Mouse (Mus musculus): ENCODE results near the gene Prss30. TPM values are rescaled to one million over a fixed set of nuclear protein-coding genes. Genes with fewer than 3 reads are reported as not detected.

Prss30 gene
- polyA plus RNA-seq, 1 experiment from 2014 or later = not detected

DNA sequence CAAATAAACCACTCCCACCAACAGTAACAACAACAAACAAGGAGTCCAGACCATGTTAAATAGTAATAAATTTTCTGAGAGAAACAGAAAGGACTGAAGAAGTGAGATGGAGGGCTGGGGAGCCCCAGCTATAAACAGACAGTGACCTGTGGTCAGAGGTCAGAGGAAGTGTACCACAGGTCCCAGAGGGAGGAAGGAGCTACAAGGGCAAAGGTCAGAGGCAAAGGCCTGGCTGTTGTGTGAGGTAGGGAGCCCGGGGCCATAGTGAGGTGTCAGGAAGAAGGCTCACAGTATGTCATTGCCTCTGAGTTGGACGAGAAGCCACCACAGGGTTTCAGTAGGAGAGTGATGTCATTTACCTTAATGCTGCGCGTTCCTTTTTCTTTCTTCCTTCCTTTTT lies 2.5 kb upstream of the Prss30 start:
- H3K27ac ChIP-seq = no peak overlapping the region
- WGBS = 45% methylated on average over 4 of the region's 4 CpGs
- no peak for ATAC-seq (ENCODE audit: insufficient number of reproducible peaks, insufficient read depth, low FRiP score, low TSS enrichment, low read depth)
- no peaks in the 10 kb centered on the region for H3K9me3 ChIP-seq
- no peak overlapping the region for H3K9ac ChIP-seq (replicated peaks)
- H3K4me2 ChIP-seq = no peak overlapping the region
- no peak overlapping the region for H3K4me3 ChIP-seq (replicated peaks)
- no peaks in the 10 kb centered on the region for H3K4me1 ChIP-seq (replicated peaks)
- H3K27me3 ChIP-seq = no peaks in the 10 kb centered on the region
- no peaks in the 10 kb centered on the region for H3K36me3 ChIP-seq

DNA sequence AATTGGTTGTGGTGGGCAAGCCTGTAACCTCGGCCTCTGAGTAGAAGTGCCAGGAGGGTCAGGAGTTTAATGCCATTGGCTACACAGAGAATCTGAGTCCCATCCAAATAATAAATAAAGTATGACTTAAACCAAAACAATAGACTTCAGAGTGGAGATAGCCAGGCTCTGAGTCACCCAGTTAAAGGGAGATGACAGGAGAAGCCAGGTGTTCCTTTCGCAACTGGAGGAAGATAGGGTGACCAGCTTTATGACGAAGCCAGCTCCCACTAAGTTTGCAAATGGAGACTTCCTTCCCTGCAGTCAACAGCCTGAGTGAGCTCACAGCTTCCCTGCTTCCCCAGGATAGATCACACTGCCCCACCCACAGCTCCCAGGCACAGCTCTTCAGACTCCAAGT lies 895 bp downstream of the Prss30 start:
- no peaks in the 10 kb centered on the region for H3K27me3 ChIP-seq
- ATAC-seq (ENCODE audit: insufficient number of reproducible peaks, insufficient read depth, low FRiP score, low TSS enrichment, low read depth) = no peak
- H3K4me2 ChIP-seq = no peak overlapping the region
- no peak overlapping the region for H3K9ac ChIP-seq (replicated peaks)
- no peaks in the 10 kb centered on the region for H3K36me3 ChIP-seq
- no peaks in the 10 kb centered on the region for H3K4me1 ChIP-seq (replicated peaks)
- H3K9me3 ChIP-seq = no peaks in the 10 kb centered on the region
- no peak overlapping the region for H3K27ac ChIP-seq
- WGBS = 66% methylated on average over 3 of the region's 3 CpGs
- no peak overlapping the region for H3K4me3 ChIP-seq (replicated peaks)

DNA sequence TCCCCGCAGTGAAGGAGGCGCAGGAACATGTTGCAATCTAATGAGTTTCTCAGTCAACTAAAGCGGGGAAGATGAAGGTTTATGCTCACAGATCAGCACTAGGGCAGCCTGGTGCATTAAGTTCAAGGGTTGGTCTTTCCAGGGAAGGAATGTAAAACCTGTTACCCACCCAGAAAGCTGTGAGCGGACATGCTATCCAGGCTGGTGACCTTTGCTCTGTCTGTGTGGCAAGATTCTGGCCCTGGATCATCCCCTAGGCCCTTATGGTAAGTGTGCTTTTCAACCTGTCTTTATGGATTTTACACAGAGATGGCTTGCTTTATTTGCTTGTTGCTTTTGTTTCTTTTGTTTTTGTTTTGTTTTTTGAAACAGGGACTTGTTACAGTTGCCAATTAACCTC lies 3.7 kb downstream of the Prss30 start:
- H3K9me3 ChIP-seq = no peaks in the 10 kb centered on the region
- H3K9ac ChIP-seq (replicated peaks) = no peak overlapping the region
- no peaks in the 10 kb centered on the region for H3K4me1 ChIP-seq (replicated peaks)
- WGBS = 87% methylated on average over 4 of the region's 4 CpGs
- no peaks in the 10 kb centered on the region for H3K27me3 ChIP-seq
- no peak overlapping the region for H3K27ac ChIP-seq
- H3K4me2 ChIP-seq = no peak overlapping the region
- no peaks in the 10 kb centered on the region for H3K36me3 ChIP-seq
- H3K4me3 ChIP-seq (replicated peaks) = no peak overlapping the region
- no peak for ATAC-seq (ENCODE audit: insufficient number of reproducible peaks, insufficient read depth, low FRiP score, low TSS enrichment, low read depth)

DNA sequence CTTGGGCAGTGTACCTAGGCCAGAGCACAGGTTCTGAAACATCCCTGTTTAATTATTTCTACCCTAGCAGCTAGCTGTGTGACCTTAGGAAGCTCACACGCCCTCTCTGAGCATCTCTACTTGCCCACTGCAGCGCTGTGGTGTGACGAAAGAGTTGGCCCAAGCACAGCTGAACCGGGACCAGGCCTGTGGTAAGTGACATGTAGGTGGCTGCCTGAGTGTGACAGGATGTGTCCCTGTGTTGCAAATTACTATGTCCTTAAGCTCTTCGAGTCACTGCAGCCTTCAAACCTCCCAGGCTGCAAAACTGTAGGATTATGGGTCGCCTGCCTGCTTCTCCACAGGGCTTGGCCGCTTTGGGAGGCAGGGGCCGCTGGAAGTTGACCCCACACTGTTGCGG lies 9.1 kb downstream of the Prss30 start:
- H3K4me2 ChIP-seq = no peak overlapping the region
- no peaks in the 10 kb centered on the region for H3K9me3 ChIP-seq
- ATAC-seq (ENCODE audit: insufficient number of reproducible peaks, insufficient read depth, low FRiP score, low TSS enrichment, low read depth) = no peak
- no peak overlapping the region for H3K9ac ChIP-seq (replicated peaks)
- H3K4me1 ChIP-seq (replicated peaks) = no peaks in the 10 kb centered on the region
- no peaks in the 10 kb centered on the region for H3K36me3 ChIP-seq
- H3K27me3 ChIP-seq = no peaks in the 10 kb centered on the region
- no peak overlapping the region for H3K4me3 ChIP-seq (replicated peaks)
- H3K27ac ChIP-seq = no peak overlapping the region
- 87% methylated on average over 9 of the region's 9 CpGs for WGBS

DNA sequence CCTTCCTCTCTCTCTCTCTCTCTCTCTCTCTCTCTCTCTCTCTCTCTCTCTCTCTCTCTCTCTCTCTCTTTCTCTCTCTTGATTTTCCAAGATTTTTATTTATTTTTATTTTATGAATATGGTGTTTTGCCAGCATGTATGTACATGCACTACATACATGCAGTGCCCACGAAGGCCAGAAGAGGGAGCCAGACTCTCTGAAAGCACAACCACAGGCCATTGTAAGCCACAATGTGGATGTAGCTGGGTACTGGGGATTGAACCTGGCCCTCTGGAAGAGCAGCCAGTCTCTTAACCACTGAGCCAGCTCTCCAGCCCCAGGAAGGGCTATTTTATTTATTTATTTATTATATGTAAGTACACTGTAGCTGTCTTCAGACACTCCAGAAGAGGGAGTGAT lies 11.1 kb downstream of the Prss30 start:
- Histone ChIP-seq H3K27ac (no peak overlapping the region), H3K4me2 (no peak overlapping the region), H3K36me3 (no peaks in the 10 kb centered on the region), H3K9me3 (no peaks in the 10 kb centered on the region), H3K4me1 (replicated peaks) (no peaks in the 10 kb centered on the region), H3K27me3 (no peaks in the 10 kb centered on the region), H3K9ac (replicated peaks) (no peak overlapping the region), H3K4me3 (replicated peaks) (no peak overlapping the region)
- ATAC-seq (ENCODE audit: insufficient number of reproducible peaks, insufficient read depth, low FRiP score, low TSS enrichment, low read depth) = no peak
- WGBS = 0% methylated on average over 1 of the region's 1 CpGs

DNA sequence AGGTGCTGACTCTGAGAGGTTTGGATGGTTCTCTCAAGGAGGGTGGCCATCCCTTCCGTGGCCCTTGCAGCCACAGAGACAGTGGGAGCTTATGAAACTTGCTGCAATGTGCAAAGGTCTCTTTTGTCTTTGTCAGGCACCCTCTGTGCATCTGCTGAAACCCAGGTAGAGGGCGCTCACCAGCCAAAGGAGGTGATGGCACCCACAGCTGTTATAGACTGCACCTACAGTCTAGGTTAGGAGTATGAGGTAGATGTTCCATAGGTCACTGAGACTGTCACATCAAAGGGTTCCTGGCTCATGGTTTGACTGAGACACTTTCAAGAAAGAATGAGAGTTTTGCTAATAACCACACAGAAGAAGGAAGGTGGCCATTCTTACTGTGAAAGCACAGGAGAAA lies 11.6 kb downstream of the Prss30 start:
- H3K27ac ChIP-seq = no peak overlapping the region
- no peaks in the 10 kb centered on the region for H3K27me3 ChIP-seq
- H3K4me1 ChIP-seq (replicated peaks) = no peaks in the 10 kb centered on the region
- H3K4me2 ChIP-seq = no peak overlapping the region
- no peak overlapping the region for H3K4me3 ChIP-seq (replicated peaks)
- no peak for ATAC-seq (ENCODE audit: insufficient number of reproducible peaks, insufficient read depth, low FRiP score, low TSS enrichment, low read depth)
- no peak overlapping the region for H3K9ac ChIP-seq (replicated peaks)
- no peaks in the 10 kb centered on the region for H3K36me3 ChIP-seq
- H3K9me3 ChIP-seq = no peaks in the 10 kb centered on the region
- WGBS = 59% methylated on average over 2 of the region's 2 CpGs

DNA sequence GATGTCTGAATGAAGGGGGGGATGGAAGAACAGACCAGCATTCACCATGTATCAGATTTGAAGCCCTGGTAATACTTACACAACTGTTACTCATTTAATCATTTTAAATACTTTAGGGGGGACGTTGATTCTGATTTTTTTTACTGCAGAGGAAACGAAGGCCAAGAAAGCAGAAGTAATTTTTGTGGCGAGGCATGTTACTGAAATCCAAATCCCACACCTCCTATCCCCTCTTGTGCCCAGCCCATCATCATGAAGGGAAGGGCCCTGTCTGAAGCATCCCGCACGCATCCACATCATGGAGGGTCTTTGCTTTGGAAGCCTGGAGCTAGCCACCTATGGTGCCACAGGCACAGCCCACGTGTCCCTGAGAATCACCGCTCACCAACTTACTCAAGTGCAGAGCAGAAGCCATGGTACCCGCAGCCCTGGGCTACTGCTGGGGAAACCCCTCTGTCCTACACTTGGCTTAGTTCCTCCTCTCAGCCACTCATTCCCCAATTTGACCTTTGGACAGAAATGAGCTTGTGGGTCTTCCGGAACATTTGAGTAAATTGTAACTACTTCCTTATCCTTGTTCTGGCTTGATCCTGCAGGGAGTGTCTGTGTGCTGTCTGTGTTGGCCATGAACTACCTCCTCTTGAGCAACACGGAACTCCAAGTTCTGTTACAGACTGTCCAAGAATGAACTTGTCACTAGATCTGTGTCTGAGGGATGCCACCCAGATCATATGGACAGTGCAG lies 13.5 kb downstream of the Prss30 start:
- no peaks in the 10 kb centered on the region for H3K36me3 ChIP-seq
- H3K27me3 ChIP-seq = no peaks in the 10 kb centered on the region
- no peaks in the 10 kb centered on the region for H3K4me1 ChIP-seq (replicated peaks)
- H3K9ac ChIP-seq (replicated peaks) = no peak overlapping the region
- ATAC-seq (ENCODE audit: insufficient number of reproducible peaks, insufficient read depth, low FRiP score, low TSS enrichment, low read depth) = no peak
- H3K27ac ChIP-seq = no peak overlapping the region
- no peaks in the 10 kb centered on the region for H3K9me3 ChIP-seq
- no peak overlapping the region for H3K4me2 ChIP-seq
- no peak overlapping the region for H3K4me3 ChIP-seq (replicated peaks)
- WGBS = 81% methylated on average over 10 of the region's 10 CpGs

DNA sequence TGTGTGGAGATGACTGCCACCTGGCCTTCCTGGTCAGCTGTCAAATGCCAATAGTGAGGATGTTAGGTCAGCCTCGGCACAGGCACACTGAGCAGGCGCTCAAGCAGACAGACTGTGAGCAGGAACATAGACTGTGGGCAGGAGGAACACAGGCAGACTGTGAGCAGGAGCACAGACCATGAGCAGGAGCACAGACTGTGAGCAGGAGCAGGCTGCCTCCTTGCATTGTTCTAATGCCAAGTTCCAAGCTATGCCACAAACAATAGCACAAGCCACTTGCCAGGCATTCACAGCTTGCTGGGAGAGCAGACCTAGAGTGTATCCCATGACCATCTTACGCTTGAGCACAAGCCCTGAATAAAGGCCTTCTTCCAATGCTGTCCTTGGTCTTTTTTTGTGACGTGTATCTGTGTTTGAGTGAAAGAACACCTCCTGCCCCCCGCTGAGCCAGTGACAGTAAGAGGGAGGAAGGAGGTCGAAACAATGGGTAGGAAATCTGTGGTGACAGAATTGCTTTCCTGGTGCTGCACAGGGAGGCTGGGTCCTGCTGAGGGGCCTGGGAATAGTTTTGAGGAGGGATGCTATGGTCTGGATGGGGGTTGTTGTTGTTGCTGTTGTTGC lies 14.5 kb downstream of the Prss30 start:
- Histone ChIP-seq H3K4me1 (replicated peaks) (no peaks in the 10 kb centered on the region), H3K36me3 (no peaks in the 10 kb centered on the region), H3K27me3 (no peaks in the 10 kb centered on the region), H3K4me2 (no peak overlapping the region), H3K9me3 (no peaks in the 10 kb centered on the region), H3K27ac (no peak overlapping the region), H3K4me3 (replicated peaks) (no peak overlapping the region), H3K9ac (replicated peaks) (no peak overlapping the region)
- ATAC-seq (ENCODE audit: insufficient number of reproducible peaks, insufficient read depth, low FRiP score, low TSS enrichment, low read depth) = no peak
- WGBS = 49% methylated on average over 6 of the region's 6 CpGs

DNA sequence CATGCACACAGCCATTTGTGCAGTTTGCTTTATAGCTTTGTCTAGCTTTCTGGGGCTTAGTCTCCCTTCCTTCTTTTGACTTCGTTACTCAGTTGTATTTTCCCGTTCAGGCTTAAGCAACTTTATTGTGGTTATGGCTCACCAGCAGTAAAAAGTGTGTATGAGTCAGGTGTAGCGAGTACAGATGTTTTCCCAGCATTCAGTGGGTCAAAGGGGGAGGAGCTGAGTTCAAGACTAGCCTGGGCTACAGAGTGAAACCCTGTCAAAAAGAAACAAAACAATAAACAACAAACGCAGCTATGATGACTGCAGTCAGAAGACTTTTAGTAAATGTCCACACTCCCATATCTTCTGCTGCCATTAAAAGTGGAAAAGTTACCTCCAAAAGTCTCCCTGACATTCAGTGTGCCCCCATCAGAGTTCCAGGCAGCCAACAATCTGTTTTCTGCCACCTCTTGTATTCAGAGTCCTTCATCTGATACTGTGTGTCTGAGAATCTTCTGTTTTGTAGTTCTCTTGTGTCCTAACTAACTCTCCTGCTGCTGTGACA lies 18.7 kb downstream of the Prss30 start:
- Histone ChIP-seq H3K4me1 (replicated peaks) (no peaks in the 10 kb centered on the region), H3K27me3 (no peaks in the 10 kb centered on the region), H3K36me3 (no peaks in the 10 kb centered on the region), H3K27ac (no peak overlapping the region), H3K4me3 (replicated peaks) (no peak overlapping the region), H3K9ac (replicated peaks) (no peak overlapping the region), H3K9me3 (no peaks in the 10 kb centered on the region), H3K4me2 (no peak overlapping the region)
- 66% methylated on average over 4 of the region's 4 CpGs for WGBS
- no peak for ATAC-seq (ENCODE audit: insufficient number of reproducible peaks, insufficient read depth, low FRiP score, low TSS enrichment, low read depth)

DNA sequence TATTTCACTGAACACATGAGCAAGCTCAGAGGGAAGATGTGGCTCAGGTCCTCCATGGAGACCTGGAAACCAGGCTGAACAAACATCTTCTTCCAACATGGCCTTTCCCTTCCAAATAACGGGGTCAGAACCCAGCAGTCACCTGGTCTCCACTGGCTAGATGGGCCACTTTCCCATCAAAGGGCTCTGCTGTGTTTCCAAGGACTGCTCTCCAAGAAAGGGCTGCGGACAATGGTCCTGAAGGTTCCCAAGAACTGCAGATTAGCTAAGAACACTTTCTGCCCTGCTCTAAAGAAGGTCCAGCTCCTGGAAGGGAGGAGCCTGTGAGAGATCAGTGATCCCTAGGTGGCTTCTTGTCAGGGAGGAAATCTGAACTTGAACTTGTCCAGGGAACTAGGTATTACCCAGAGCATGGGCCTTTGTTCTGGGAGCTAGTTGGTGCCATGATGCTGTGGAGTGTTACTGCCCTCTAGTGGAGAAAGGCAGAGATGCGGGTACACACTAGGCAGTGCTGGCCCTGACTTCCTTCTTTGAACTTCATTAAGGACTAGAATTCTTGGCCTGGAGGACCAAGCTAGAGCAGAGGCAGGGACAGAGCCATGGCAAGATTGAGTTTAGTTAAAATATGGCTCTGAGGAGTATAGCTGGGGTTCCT lies 20.2 kb downstream of the Prss30 start:
- H3K4me3 ChIP-seq (replicated peaks) = no peak overlapping the region
- WGBS = 40% methylated on average over 3 of the region's 3 CpGs
- H3K36me3 ChIP-seq = no peaks in the 10 kb centered on the region
- H3K27ac ChIP-seq = peak overlapping the region; percentile 5; the same call in 1 of the 2 replicates
- H3K27me3 ChIP-seq = no peaks in the 10 kb centered on the region
- peak; percentile 91 for ATAC-seq (ENCODE audit: insufficient number of reproducible peaks, insufficient read depth, low FRiP score, low TSS enrichment, low read depth)
- no peaks in the 10 kb centered on the region for H3K9me3 ChIP-seq
- H3K9ac ChIP-seq (replicated peaks) = no peak overlapping the region
- H3K4me2 ChIP-seq = no peak overlapping the region
- no peaks in the 10 kb centered on the region for H3K4me1 ChIP-seq (replicated peaks)

DNA sequence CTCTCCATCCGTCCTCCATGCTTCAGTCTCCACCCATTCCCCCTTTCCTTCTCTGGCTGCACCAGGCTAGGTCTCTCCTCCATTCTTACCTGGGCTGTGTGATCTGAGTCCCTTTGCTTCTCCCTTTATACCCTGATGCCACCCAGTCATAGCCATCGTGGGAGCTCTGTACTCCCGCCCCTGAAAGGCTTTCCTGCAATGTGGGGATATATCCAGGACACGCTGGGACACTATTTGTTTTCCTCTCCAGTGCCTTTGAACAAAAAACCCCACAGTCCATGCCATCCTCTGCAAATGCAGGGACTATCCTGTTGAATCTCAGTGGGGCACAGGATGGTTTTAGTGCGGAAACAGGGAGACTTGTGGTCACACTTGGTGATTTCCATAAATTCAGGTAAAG lies 25.2 kb downstream of the Prss30 start, which contains the start of gene Sbpl:
Gene Sbpl (minus strand): TSS at position 101 of the 400 bp plus-strand sequence.
- no peak within 1 kb of the TSS for H3K4me3 ChIP-seq (replicated peaks)
- H3K4me1 ChIP-seq (replicated peaks) = no peaks in the 10 kb centered on the region
- no peak within 1 kb of the TSS for H3K4me2 ChIP-seq
- H3K27me3 ChIP-seq = no peaks in the 10 kb centered on the region
- no peak within 1 kb of the TSS for H3K9ac ChIP-seq (replicated peaks)
- no peak for ATAC-seq (ENCODE audit: insufficient number of reproducible peaks, insufficient read depth, low FRiP score, low TSS enrichment, low read depth)
- 76% methylated on average over 5 of the region's 5 CpGs for WGBS
- H3K36me3 ChIP-seq = no peaks in the 10 kb centered on the region
- H3K9me3 ChIP-seq = no peaks in the 10 kb centered on the region
- H3K27ac ChIP-seq = no peak within 1 kb of the TSS

All from limb, embryonic 12.5 days (tissue).